Mouse (Mus musculus) adrenal gland, postnatal 10 days (tissue): ENCODE measurements at regions not wholly inside any gene's neighbourhood (a gene's known extent, or its start where the extent isn't known, plus 50 kb on each side); places are given as distances from the start of the nearest gene placed in this dataset.

Experiments
- DNase-seq: peaks from one replicate; pipeline ENCODE4 v3.0.0; 2021; ENCODE audit warnings: mixed read lengths

GRCm38 (mm10) chr1:128671495-128671894, 79.4 kb upstream of the Cxcr4 start:
- DNase-seq, result no peak

- DNase-seq, result no peak
These were observed 78.9 kb upstream of the Cxcr4 start for GRCm38 (mm10) chr1:128671016-128671415.

- no peak for DNase-seq
These were observed 77.2 kb upstream of the Cxcr4 start for GRCm38 (mm10) chr1:128669241-128669666.

GRCm38 (mm10) chr1:128668718-128669117, 76.6 kb upstream of the Cxcr4 start:
- DNase-seq, result no peak

- DNase-seq, result no peak
These were observed 75.1 kb upstream of the Cxcr4 start for GRCm38 (mm10) chr1:128667121-128667762.

- no peak for DNase-seq
These were observed 71.1 kb upstream of the Cxcr4 start for GRCm38 (mm10) chr1:128663207-128663606.

- no peak for DNase-seq
These were observed 67.8 kb upstream of the Cxcr4 start for GRCm38 (mm10) chr1:128659857-128660256.

- DNase-seq, result no peak
These were observed 66.7 kb upstream of the Cxcr4 start for GRCm38 (mm10) chr1:128658802-128659201.

- no peak for DNase-seq
These were observed 62.2 kb upstream of the Cxcr4 start for GRCm38 (mm10) chr1:128654099-128654862.

GRCm38 (mm10) chr1:128650596-128650995, 58.5 kb upstream of the Cxcr4 start:
- DNase-seq, result no peak

- DNase-seq, result peak; percentile 18
These were observed 57.5 kb upstream of the Cxcr4 start for GRCm38 (mm10) chr1:128649490-128650178.

- DNase-seq, result no peak
These were observed 51.3 kb upstream of the Cxcr4 start for GRCm38 (mm10) chr1:128643316-128643776.

GRCm38 (mm10) chr1:128642212-128642611, 50.1 kb upstream of the Cxcr4 start:
- DNase-seq, result no peak
